Mouse (Mus musculus): ENCODE measurements around the gene Gnat3.

GRCm38 (mm10) chr5:18055323-18055722 lies 93.0 kb downstream of the Gnat3 start:
- TF ChIP-seq EP300 (IDR thresholded peaks at IDR 0.05; ENCODE audit: low read depth in 1 of 2, low read length in 2 of 2) (no peak), USF2 (IDR thresholded peaks at IDR 0.05; ENCODE audit: borderline replicate concordance in 1 of 2, insufficient read depth in 1 of 2, low read depth in 1 of 2, low read length in 2 of 2) (no peak), UBTF (IDR thresholded peaks at IDR 0.05; ENCODE audit: borderline replicate concordance, insufficient read depth, low read depth, low read length) (no peak), CTCF (IDR thresholded peaks at IDR 0.05 in 2 of 3, conservative IDR thresholded peaks at IDR 0.05 in 1 of 3; ENCODE audit: control insufficient read depth in 1 of 3, insufficient read depth in 1 of 3, low read depth in 2 of 3, low read length in 3 of 3, poor library complexity in 1 of 3, severe bottlenecking in 1 of 3) (no peak), ZMIZ1 (IDR thresholded peaks at IDR 0.05; ENCODE audit: low read depth, low read length) (no peak), MYC (IDR thresholded peaks at IDR 0.05; ENCODE audit: low read depth, low read length) (no peak), CHD1 (IDR thresholded peaks at IDR 0.05; ENCODE audit: low read depth, low read length) (no peak), TAL1 (IDR thresholded peaks at IDR 0.05; ENCODE audit: low read length) (no peak), POLR2A (IDR thresholded peaks at IDR 0.05; ENCODE audit: control insufficient read depth in 1 of 2, insufficient read depth in 1 of 2, low read depth in 1 of 2, low read length in 2 of 2, poor library complexity in 1 of 2) (no peak)
